In the genomic region with DNA sequence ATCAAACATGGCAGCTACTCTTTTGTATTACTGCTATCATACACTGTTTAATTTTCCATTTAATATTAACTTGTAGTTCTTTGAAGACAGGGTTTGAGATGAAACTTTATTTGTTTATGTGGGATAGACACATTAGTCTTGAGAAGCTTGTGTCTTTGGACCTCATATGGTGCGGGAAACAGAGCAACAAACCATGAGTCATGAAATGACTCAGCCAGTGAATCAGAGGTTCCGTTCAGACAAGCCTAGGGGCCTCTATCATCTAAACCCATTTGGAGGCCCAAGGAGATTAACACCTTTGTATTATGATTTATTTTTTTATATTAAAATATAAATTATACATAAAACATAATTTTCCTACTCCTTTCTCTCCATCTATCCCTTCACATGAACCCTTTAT, we compare ENCODE assay signal across 17 mouse cellular contexts. TPM values are rescaled to one million over a fixed set of nuclear protein-coding genes. Genes with fewer than 3 reads are reported as not detected.
"Had no signal": no experiment of that assay in that cellular context is flagged by ENCODE, and none has a peak within 500 bp of the region (broad histone marks: within the 10 kb centered on the region; RNA-seq: fewer than 3 reads in every experiment).

No protein-coding gene starts in this region.

- DNase-seq: kidney, postnatal 14 days; kidney, postnatal 4 days; liver, postnatal 0 days; lung, embryonic 14.5 days; retina, postnatal 1 day; right cerebral cortex, postnatal 25 days; spleen, adult 18-20 months; thymus, postnatal 25 days had no signal

- H3K27ac ChIP-seq: limb, embryonic 12.5 days; limb, embryonic 15.5 days; liver, embryonic 14.5 days; macrophage; midbrain, embryonic 12.5 days; midbrain, embryonic 15.5 days; neural tube, embryonic 13.5 days; stomach, embryonic 15.5 days had no signal

- H3K4me3 ChIP-seq: limb, embryonic 12.5 days; limb, embryonic 15.5 days; midbrain, embryonic 12.5 days; midbrain, embryonic 15.5 days; neural tube, embryonic 13.5 days; stomach, embryonic 15.5 days had no signal

- H3K27me3 ChIP-seq: limb, embryonic 12.5 days; limb, embryonic 15.5 days; midbrain, embryonic 12.5 days; midbrain, embryonic 15.5 days; neural tube, embryonic 13.5 days; stomach, embryonic 15.5 days had no signal

- H3K36me3 ChIP-seq: limb, embryonic 12.5 days; limb, embryonic 15.5 days; midbrain, embryonic 12.5 days; midbrain, embryonic 15.5 days; neural tube, embryonic 13.5 days; stomach, embryonic 15.5 days had no signal

- H3K9me3 ChIP-seq: limb, embryonic 12.5 days; limb, embryonic 15.5 days; midbrain, embryonic 12.5 days; midbrain, embryonic 15.5 days; neural tube, embryonic 13.5 days; stomach, embryonic 15.5 days had no signal

- H3K4me1 ChIP-seq: limb, embryonic 12.5 days; limb, embryonic 15.5 days; midbrain, embryonic 12.5 days; midbrain, embryonic 15.5 days; neural tube, embryonic 13.5 days; stomach, embryonic 15.5 days had no signal

RNA-seq across cellular contexts. Expression of a gene that starts 40.9 kb away (rescaled TPM):
- total RNA-seq: neutrophil, adult 5-6 weeks had no signal
